Mouse (Mus musculus) mesoderm, embryonic 11.5 days (tissue): ENCODE measurements at regions not wholly inside any gene's neighbourhood (a gene's known extent, or its start where the extent isn't known, plus 50 kb on each side); places are given as distances from the start of the nearest gene placed in this dataset.

ENCODE experiments used
- DNase-seq: peaks from one replicate; pipeline ENCODE4 v3.0.0-alpha.2; 2012; ENCODE audit warnings: low read depth, low spot score

DNA sequence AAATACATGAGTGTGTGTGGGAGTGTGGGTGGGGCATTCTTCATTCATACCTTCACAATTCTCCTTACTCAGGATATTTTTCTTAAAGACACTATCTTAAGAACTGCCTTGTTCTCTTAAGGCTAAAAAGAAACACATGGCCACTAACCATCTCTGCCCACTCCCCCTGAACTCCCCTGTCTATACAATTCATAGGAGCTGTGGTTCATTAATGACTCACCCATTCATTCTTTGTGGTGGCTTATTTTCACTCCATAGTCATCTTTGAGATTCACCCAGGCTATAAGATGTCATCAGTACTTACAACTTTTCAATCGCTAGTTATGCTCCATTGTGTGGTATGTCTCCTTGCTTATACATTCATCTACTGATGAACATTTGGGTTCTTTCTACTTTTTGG lies 97.7 kb upstream of the Spred1 start:
- DNase-seq: no peak

DNA sequence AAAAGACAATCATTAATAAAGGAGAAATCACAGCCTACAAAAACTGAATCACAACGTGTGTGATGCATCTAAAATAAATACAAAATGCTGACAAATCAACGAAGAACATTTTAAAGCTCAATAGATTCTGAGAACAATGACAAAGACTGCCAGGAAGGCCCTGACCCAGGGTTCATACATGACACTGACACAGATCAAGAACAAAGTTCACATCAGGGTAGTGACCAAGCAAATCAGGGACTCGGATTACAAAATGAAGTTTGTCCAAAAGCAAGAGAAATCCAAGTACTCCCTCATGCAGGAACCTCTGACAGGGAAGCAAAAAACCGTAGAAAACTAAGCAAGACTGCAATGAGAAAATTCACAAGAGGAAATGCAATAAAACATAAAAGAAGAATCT lies 94.1 kb upstream of the Spred1 start:
- no peak for DNase-seq

DNA sequence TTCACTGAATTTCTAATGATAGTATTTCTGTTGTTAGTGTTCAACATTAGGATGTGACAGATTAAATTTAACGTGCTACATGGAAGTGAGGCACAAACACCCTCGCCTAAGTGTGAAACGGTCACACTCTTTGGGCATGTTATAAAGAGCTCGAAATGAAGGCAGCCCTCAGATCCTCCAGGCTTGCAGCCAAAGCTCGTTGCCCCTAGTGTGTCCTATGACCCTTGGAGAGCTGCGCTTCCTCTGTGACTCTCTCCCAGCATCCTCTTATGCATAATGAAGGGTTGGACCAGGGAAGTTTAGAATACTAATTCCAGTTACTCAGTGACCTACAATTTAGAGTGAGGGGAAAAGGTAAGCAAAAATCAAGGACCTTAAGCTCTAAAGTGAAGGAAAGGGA lies 92.4 kb upstream of the Spred1 start:
- no peak for DNase-seq

DNA sequence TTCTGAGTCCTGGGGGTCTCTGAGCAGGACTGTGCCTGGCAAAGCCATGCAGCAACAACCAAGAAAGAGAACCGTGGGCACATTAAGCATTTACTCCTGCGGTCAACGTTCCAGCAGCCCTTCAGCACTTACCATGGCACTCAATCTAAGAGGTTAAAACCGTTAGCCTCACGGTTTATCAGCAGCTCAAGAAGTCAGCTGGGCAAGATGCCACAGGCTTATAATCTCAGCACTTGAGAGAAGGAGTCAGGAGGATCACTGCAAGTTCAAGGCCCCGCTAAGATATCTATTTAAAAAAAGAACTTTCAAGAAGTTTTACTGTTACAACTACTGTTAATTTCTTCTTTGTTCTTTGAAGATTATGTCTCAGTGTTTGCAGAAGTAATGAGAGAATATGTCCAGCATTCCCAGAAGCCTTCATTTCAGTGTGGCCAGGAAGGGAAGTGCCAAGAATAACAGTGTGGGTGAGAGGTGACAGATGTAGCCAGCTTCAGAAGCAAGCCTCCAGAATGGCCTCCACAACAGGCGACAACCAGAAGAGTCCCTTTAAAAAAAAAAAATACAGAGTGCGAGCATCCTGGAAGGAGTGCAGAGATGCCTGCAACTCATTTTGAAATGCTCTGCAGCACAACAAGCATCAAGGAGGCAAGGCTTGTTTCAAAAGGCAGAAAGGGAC lies 84.8 kb upstream of the Spred1 start:
- no peak for DNase-seq

GRCm38 (mm10) chr2:117040211-117040610 lies 81.0 kb upstream of the Spred1 start:
- peak; percentile 51 for DNase-seq

- DNase-seq: peak; percentile 28
Observed at GRCm38 (mm10) chr2:117043831-117044230, 77.3 kb upstream of the Spred1 start.

- no peak for DNase-seq
Observed at GRCm38 (mm10) chr2:117048290-117048730, 72.9 kb upstream of the Spred1 start.

DNA sequence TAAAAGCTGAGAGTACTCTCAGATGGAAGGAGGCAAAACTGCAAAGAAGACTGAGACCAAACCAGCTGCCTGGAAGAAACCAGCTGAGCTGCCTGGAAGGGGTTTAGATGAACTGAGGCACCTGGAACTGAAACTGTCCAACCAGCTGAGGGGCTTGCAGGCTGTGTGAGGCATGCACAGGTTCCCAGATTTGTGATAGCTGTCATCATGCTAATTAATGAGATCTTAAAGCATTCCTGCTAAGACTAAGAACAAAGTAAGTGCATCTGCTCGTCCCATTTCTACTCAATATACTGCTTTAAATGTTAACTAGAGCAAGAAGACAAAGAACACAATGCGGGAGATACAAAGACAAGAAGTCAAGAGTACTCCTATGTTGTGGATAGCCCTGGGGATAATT lies 71.1 kb upstream of the Spred1 start:
- no peak for DNase-seq

GRCm38 (mm10) chr2:117064126-117064525 lies 57.0 kb upstream of the Spred1 start:
- no peak for DNase-seq

GRCm38 (mm10) chr2:117070348-117070747 lies 50.8 kb upstream of the Spred1 start:
- DNase-seq: no peak

DNA sequence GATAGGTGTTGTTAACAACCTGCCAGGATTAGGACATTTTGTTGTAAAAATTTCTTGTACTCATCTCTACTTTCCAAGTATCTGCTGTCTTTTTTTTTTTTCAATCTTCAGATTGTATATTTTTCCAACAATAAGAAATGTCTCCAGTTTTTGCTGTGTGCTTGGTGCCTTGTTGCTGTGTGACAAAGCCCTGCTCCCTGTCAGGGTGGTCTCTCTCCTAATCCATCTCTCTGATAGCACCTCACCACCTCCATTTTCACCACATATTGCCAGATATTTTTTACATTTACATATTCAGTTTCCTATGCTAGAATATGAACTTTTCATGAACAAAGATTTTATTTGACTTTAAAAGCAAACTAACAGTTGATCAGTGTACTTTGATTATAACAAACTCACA lies 50.1 kb upstream of the Spred1 start:
- DNase-seq: no peak
